13 mouse cellular contexts compared by ENCODE assay signal in the genomic region with DNA sequence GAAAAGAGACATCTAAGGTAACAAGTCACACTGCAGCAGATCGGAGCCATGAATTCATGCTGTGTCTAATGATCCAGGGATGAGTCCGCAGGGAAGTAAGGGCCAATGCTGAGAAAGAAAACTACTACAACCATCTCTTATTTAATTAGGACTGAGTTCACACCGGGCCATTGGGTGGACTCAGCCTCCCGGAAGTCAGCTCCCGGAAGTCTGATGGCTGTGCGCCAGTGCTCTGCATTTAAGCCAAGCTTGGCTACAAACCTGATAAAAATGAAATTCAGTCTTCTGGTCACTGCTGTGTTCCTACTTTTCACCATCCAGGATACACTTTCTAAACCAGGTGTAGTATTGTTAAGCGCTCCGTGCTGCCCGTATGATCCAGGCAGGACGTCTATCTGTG.
DNase-seq lines count a peak whose midpoint lies in the region.
"Had no signal": no experiment of that assay in that cellular context is flagged by ENCODE, and none has a peak within 500 bp of the region (broad histone marks: within the 10 kb centered on the region; RNA-seq: fewer than 3 reads in every experiment).

No protein-coding gene starts in this region.

- no peaks in the 10 kb centered on the region for H3K27me3 ChIP-seq in heart, embryonic 10.5 days (ENCODE audit: insufficient read depth, poor library complexity, severe bottlenecking)
- H3K27me3 ChIP-seq: embryonic facial prominence, embryonic 15.5 days; liver, embryonic 13.5 days; neural tube, embryonic 13.5 days had no signal

- no peak overlapping the region for H3K27ac ChIP-seq in heart, embryonic 10.5 days
- H3K27ac ChIP-seq: embryonic facial prominence, embryonic 15.5 days; hindbrain, embryonic 10.5 days; liver, embryonic 13.5 days; neural tube, embryonic 13.5 days had no signal

- no peaks in the 10 kb centered on the region for H3K4me1 ChIP-seq in heart, embryonic 10.5 days
- H3K4me1 ChIP-seq: embryonic facial prominence, embryonic 15.5 days; hindbrain, embryonic 10.5 days; liver, embryonic 13.5 days; neural tube, embryonic 13.5 days had no signal

- no peaks in the 10 kb centered on the region for H3K9me3 ChIP-seq in heart, embryonic 10.5 days
- H3K9me3 ChIP-seq: embryonic facial prominence, embryonic 15.5 days; hindbrain, embryonic 10.5 days; liver, embryonic 13.5 days; neural tube, embryonic 13.5 days had no signal

- DNase-seq in heart, adult 18-20 months = peak; percentile 54 to 61
- no peak for DNase-seq in heart, embryonic 10.5 days (ENCODE audit: low spot score)
- peak; percentile 14 for DNase-seq in urinary bladder, postnatal 14 days (ENCODE audit: low spot score)
- no peak for DNase-seq in urinary bladder, postnatal 36 days (ENCODE audit: low spot score in 2 of 2)
- DNase-seq in kidney, postnatal 10 days = peak; percentile 89
- no peak for DNase-seq in thymus, postnatal 14 days
- DNase-seq in left cerebral cortex, adult 18-20 months (ENCODE audit: low spot score in 2 of 2) = no peak
- DNase-seq in T-cell, adult 2 months (ENCODE audit: low spot score) = no peak
- DNase-seq: cerebellum, postnatal 36 days; liver, embryonic 13.5 days had no signal

- 91% methylated on average over 10 of the region's 10 CpGs for WGBS in heart, embryonic 10.5 days

- no peaks in the 10 kb centered on the region for H3K36me3 ChIP-seq in heart, embryonic 10.5 days
- H3K36me3 ChIP-seq: embryonic facial prominence, embryonic 15.5 days; hindbrain, embryonic 10.5 days; liver, embryonic 13.5 days; neural tube, embryonic 13.5 days had no signal

- no peak overlapping the region for H3K4me3 ChIP-seq in heart, embryonic 10.5 days
- H3K4me3 ChIP-seq: embryonic facial prominence, embryonic 15.5 days; hindbrain, embryonic 10.5 days; liver, embryonic 13.5 days; neural tube, embryonic 13.5 days had no signal

Comparison
In these comparisons a context has a peak if more than half of its experiments do, and no peak if none do; other contexts are left out.
1. DNase-seq: peak in heart, adult 18-20 months (2 of 2), urinary bladder, postnatal 14 days (single experiment) and kidney, postnatal 10 days (single experiment); none in heart, embryonic 10.5 days (single experiment), urinary bladder, postnatal 36 days (0 of 2), thymus, postnatal 14 days (single experiment), left cerebral cortex, adult 18-20 months (0 of 2) and T-cell, adult 2 months (single experiment).